Mouse (Mus musculus): ENCODE measurements around the gene Fgd1. TPM values are rescaled to one million over a fixed set of nuclear protein-coding genes. Genes with fewer than 3 reads are reported as not detected.

The Fgd1 gene
- polyA plus RNA-seq (2012; rRNA removed; ENCODE audit: low replicate concordance) = 1.5 and 3.1 TPM in 2 replicates

GRCm38 (mm10) chrX:151045850-151046249 lies at the start of gene Fgd1:
Fgd1 (plus strand) TSS chrX:151046150.

GRCm38 (mm10) chrX:151016938-151017877 lies 28.7 kb upstream of the Fgd1 start, which contains the start of gene Gnl3l:
Gnl3l (minus strand) TSS chrX:151017322.

DNA sequence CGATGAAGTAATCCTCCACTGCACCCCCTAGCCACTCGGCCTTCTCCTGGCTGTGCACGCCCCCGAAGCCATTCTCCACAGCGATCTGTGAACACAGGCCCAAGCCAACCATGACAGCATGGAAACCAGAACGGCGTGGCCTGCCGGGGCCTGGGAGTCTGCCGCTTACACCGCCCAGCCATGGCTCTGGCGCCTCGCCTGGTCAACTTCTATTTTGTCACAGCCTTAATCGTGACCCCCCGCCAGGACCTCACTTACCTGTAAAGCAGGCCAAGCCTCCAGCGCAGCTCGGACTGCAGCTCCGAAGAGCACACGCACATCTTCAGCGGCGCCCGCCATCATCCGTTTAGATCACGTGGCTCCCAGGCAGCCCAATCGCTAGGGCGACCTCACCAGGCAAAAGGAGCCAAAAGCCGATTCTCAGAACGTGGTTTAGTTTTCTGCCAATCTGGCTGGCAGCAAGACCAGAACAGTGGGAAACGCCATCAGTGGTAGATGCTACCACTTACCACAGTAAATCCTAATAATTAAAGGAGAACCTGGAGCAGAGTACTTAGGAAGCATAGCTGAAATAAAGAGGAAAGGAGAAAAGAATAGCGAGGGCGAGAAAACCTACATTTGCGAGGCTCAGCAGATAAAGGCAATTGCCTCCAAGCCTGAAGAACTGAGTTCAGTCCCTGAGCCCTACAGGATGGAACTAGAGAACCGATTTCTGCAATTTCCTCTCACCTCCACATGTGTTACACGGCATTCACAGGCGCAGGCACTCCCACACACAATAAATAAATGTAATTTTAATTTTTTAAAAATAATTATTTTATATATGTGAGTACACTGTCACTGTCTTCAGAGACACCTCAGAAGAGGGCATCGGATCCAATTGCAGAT lies 50.5 kb downstream of the Fgd1 start, which contains the start of gene Tsr2:
Tsr2 (minus strand) TSS at position 373 of the 888 bp plus-strand sequence.

Other genes starting within 250 kb of the Fgd1 start
- gene Maged2, start 231.8 kb upstream of the Fgd1 start, polyA plus RNA-seq (2012; rRNA removed; ENCODE audit: low replicate concordance) = 5.2 and 7.4 TPM in 2 replicates
- gene Gnl3l, start 28.8 kb upstream of the Fgd1 start, polyA plus RNA-seq (2012; rRNA removed; ENCODE audit: low replicate concordance) = 2.1 and 2.4 TPM in 2 replicates
- gene Tsr2, start 50.4 kb downstream of the Fgd1 start, polyA plus RNA-seq (2012; rRNA removed; ENCODE audit: low replicate concordance) = 0.55 and 0.81 TPM in 2 replicates
- not detected in 2 replicates for gene Wnk3, start 151.9 kb downstream of the Fgd1 start, polyA plus RNA-seq (2012; rRNA removed; ENCODE audit: low replicate concordance)